Mouse (Mus musculus) midbrain, embryonic 12.5 days (tissue): ENCODE results near the gene D1Ertd622e. TPM values are rescaled to one million over a fixed set of nuclear protein-coding genes. Genes with fewer than 3 reads are reported as not detected.

ENCODE experiments used
- ATAC-seq: fragments of 200-750 bp; cut with Nextera tagmentation; 2 replicates; pipeline ENCODE4 v1.8.0; 2017; ENCODE audit warnings: low read depth, moderate TSS enrichment, moderate library complexity; ENCODE audit not compliant: low FRiP score
- H3K27ac ChIP-seq: fragments of 300-500 bp; sonication (generic); replicated peaks from 2 replicates; pipeline ENCODE4 v1.5.1; 2016; ENCODE audit warnings: mild to moderate bottlenecking
- H3K27me3 ChIP-seq: fragments of 300-500 bp; sonication (generic); 2 replicates; pipeline ENCODE4 v1.6.1; 2016; ENCODE audit warnings: mild to moderate bottlenecking
- H3K36me3 ChIP-seq: fragments of 300-500 bp; sonication (generic); 2 replicates; pipeline ENCODE4 v1.6.1; 2016
- H3K4me1 ChIP-seq: fragments of 300-500 bp; sonication (generic); 2 replicates; pipeline ENCODE4 v1.6.1; 2016
- H3K4me2 ChIP-seq: fragments of 300-500 bp; sonication (generic); replicated peaks from 2 replicates; pipeline ENCODE4 v1.6.1; 2016; ENCODE audit warnings: mild to moderate bottlenecking, moderate library complexity
- H3K4me3 ChIP-seq: fragments of 300-500 bp; sonication (generic); 2 replicates; pipeline ENCODE4 v1.5.1; 2016; ENCODE audit warnings: mild to moderate bottlenecking
- H3K9ac ChIP-seq: fragments of 300-500 bp; sonication (generic); replicated peaks from 2 replicates; pipeline ENCODE4 v1.6.1; 2016; ENCODE audit warnings: mild to moderate bottlenecking, moderate library complexity
- H3K9me3 ChIP-seq: fragments of 300-500 bp; sonication (generic); 2 replicates; pipeline ENCODE4 v1.6.1; 2016; ENCODE audit warnings: mild to moderate bottlenecking
- WGBS: fragments of 180-500 bp; shearing (Covaris S2); methylation state at CpG from one replicate; pipeline ENCODE4 v1.1.7; 2016; 5-methylcytosine and 5-hydroxymethylcytosine counted together
- polyA plus RNA-seq: library from polyadenylated mRNA; unstranded; fragments of >200 nt; fragmentation: Nextera tagmentation; extraction: Ambion mirVana; gene quantifications from 2 replicates; pipeline ENCODE4 v1.2.1, GENCODE M21; 2016

D1Ertd622e gene
- polyA plus RNA-seq, 1 experiment from 2014 or later: 34.3 TPM

DNA sequence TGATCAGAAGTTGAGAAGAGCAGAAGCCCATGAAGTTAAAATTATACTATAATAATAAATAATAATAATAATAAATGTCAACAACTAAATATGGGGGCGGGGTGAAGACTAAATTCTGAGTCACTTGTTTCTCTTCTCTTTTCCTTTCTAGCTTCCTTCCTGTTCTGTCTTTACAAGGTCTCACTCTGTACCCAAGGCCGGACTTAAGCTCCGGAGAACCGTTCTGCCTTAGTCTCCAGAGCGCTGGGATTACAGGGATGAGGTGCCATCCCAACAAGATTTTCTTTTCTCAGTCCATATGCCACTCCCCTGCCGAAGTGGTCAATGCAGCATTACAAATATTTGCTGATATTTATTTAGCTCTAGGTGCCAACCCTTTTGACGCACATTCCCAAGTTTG, 450 bp upstream of the D1Ertd622e start:
- Histone ChIP-seq H3K4me2 (peak overlapping the region; percentile 72), H3K4me1 (peaks cover 31% of the 10 kb centered on the region), H3K27me3 (no peaks in the 10 kb centered on the region), H3K27ac (peak overlapping the region; percentile 96), H3K36me3 (no peaks in the 10 kb centered on the region), H3K9me3 (no peaks in the 10 kb centered on the region), H3K9ac (peak overlapping the region; percentile 92), H3K4me3 (peak overlapping the region; percentile 91)
- 0 out of 2 replicates have a peak, but pooled peaks have one; percentile 5 for ATAC-seq
- WGBS: 17% methylated on average over 7 of the region's 7 CpGs

- Histone ChIP-seq H3K4me1 (peaks cover 44% of the 10 kb centered on the region), H3K27ac (peak overlapping the region; percentile 96), H3K27me3 (no peaks in the 10 kb centered on the region), H3K4me2 (peak overlapping the region; percentile 72), H3K9ac (peak overlapping the region; percentile 92), H3K36me3 (no peaks in the 10 kb centered on the region), H3K4me3 (peak overlapping the region; percentile 91), H3K9me3 (no peaks in the 10 kb centered on the region)
- WGBS: under 1% methylated on average over 91 of the region's 93 CpGs
- ATAC-seq: peak; percentile 54
Measured at GRCm38 (mm10) chr1:97660687-97661405, 1.0 kb downstream of the D1Ertd622e start.

DNA sequence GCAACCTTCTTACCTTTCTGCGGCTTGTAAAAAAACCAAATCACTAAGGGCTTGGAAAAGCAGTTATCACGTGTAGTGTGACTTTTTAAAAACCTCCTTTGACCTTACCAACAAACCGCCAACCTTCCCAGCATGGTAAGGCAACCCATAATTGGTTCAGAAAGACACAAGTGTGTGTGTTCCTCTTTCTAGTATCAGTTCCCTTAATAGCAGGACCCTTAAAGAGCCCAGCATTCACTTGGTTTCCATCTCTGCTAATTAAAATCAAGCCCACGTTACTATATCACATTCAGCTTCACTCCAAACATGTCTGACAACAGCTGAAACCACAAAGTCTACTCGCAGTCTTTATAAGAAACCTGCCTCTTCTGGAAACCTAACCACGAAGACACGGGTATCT, 2.5 kb downstream of the D1Ertd622e start:
- peak overlapping the region; percentile 72 for H3K4me2 ChIP-seq
- H3K9me3 ChIP-seq: no peaks in the 10 kb centered on the region
- 45% methylated on average over 7 of the region's 7 CpGs for WGBS
- no peak overlapping the region for H3K27ac ChIP-seq
- H3K4me1 ChIP-seq: peaks cover 58% of the 10 kb centered on the region
- no peak for ATAC-seq
- H3K9ac ChIP-seq: peak overlapping the region; percentile 92; the same call in 1 of the 2 replicates
- H3K36me3 ChIP-seq: no peaks in the 10 kb centered on the region
- H3K4me3 ChIP-seq: peak overlapping the region; percentile 91
- H3K27me3 ChIP-seq: no peaks in the 10 kb centered on the region

GRCm38 (mm10) chr1:97657786-97658185, 4.1 kb downstream of the D1Ertd622e start:
- H3K4me1 ChIP-seq: peaks cover 68% of the 10 kb centered on the region
- no peak overlapping the region for H3K9ac ChIP-seq
- no peak for ATAC-seq
- H3K27me3 ChIP-seq: no peaks in the 10 kb centered on the region
- 79% methylated on average over 2 of the region's 2 CpGs for WGBS
- no peak overlapping the region for H3K27ac ChIP-seq
- peaks cover 3% of the 10 kb centered on the region; the same call in 1 of the 2 replicates for H3K36me3 ChIP-seq
- peak overlapping the region; percentile 16; the same call in 1 of the 2 replicates for H3K4me2 ChIP-seq
- H3K9me3 ChIP-seq: no peaks in the 10 kb centered on the region
- H3K4me3 ChIP-seq: no peak overlapping the region

GRCm38 (mm10) chr1:97657201-97657600, 4.7 kb downstream of the D1Ertd622e start:
- no peaks in the 10 kb centered on the region for H3K27me3 ChIP-seq
- no peak overlapping the region for H3K4me3 ChIP-seq
- no peak overlapping the region for H3K9ac ChIP-seq
- peak overlapping the region; percentile 16; the same call in 1 of the 2 replicates for H3K4me2 ChIP-seq
- H3K27ac ChIP-seq: no peak overlapping the region
- peaks cover 67% of the 10 kb centered on the region for H3K4me1 ChIP-seq
- H3K36me3 ChIP-seq: peaks cover 4% of the 10 kb centered on the region; the same call in 1 of the 2 replicates
- ATAC-seq: no peak
- no peaks in the 10 kb centered on the region for H3K9me3 ChIP-seq
- WGBS: 85% methylated on average over 2 of the region's 2 CpGs

- Histone ChIP-seq H3K4me2 (no peak overlapping the region), H3K4me3 (no peak overlapping the region), H3K27me3 (no peaks in the 10 kb centered on the region), H3K9ac (no peak overlapping the region), H3K9me3 (no peaks in the 10 kb centered on the region), H3K36me3 (peaks cover 4% of the 10 kb centered on the region; the same call in 1 of the 2 replicates), H3K4me1 (peaks cover 61% of the 10 kb centered on the region), H3K27ac (no peak overlapping the region)
- WGBS: 79% methylated on average over 6 of the region's 6 CpGs
- ATAC-seq: no peak
Measured at GRCm38 (mm10) chr1:97654397-97654975, 7.4 kb downstream of the D1Ertd622e start.

- H3K4me1 ChIP-seq: peaks cover 28% of the 10 kb centered on the region
- no peaks in the 10 kb centered on the region for H3K27me3 ChIP-seq
- no peak overlapping the region for H3K4me2 ChIP-seq
- no peaks in the 10 kb centered on the region for H3K9me3 ChIP-seq
- no peak overlapping the region for H3K4me3 ChIP-seq
- WGBS: 86% methylated on average over 3 of the region's 3 CpGs
- H3K27ac ChIP-seq: no peak overlapping the region
- no peak for ATAC-seq
- H3K36me3 ChIP-seq: peaks cover 10% of the 10 kb centered on the region
- H3K9ac ChIP-seq: no peak overlapping the region
Measured at GRCm38 (mm10) chr1:97650553-97651123, 11.2 kb downstream of the D1Ertd622e start.

GRCm38 (mm10) chr1:97650072-97650471, 11.8 kb downstream of the D1Ertd622e start:
- H3K36me3 ChIP-seq: peaks cover 15% of the 10 kb centered on the region
- H3K4me2 ChIP-seq: no peak overlapping the region
- no peak overlapping the region for H3K27ac ChIP-seq
- H3K4me1 ChIP-seq: peaks cover 22% of the 10 kb centered on the region
- ATAC-seq: no peak
- WGBS: 72% methylated on average over 6 of the region's 6 CpGs
- no peak overlapping the region for H3K4me3 ChIP-seq
- H3K9ac ChIP-seq: no peak overlapping the region
- no peaks in the 10 kb centered on the region for H3K9me3 ChIP-seq
- H3K27me3 ChIP-seq: no peaks in the 10 kb centered on the region

DNA sequence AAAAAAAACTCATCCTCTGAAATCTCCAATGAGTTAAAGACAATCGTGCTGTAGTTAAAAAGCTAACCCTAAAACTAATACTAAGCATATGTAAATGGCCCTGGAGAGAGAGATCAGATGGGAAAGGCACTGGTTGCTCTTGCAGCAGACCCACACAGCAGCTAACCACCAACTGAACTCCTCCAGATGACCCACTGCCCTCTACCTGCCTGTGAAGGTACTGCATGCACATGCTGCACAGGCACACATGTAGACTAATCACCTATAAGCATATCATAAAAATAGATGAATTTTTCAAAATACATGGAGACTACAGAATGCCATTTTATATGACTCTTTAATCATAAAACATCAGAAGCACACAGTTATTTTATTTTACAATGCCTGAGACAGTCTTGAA, 14.8 kb downstream of the D1Ertd622e start:
- no peak overlapping the region for H3K27ac ChIP-seq
- H3K9me3 ChIP-seq: no peaks in the 10 kb centered on the region
- H3K9ac ChIP-seq: no peak overlapping the region
- 100% methylated on average over 1 of the region's 1 CpGs for WGBS
- no peaks in the 10 kb centered on the region for H3K27me3 ChIP-seq
- no peak overlapping the region for H3K4me2 ChIP-seq
- H3K4me3 ChIP-seq: no peak overlapping the region
- 0 out of 2 replicates have a peak, but pooled peaks cover 4% of the 10 kb centered on the region for H3K4me1 ChIP-seq
- no peak for ATAC-seq
- peaks cover 21% of the 10 kb centered on the region for H3K36me3 ChIP-seq

GRCm38 (mm10) chr1:97634104-97634503, 27.8 kb downstream of the D1Ertd622e start:
- WGBS: 93% methylated on average over 8 of the region's 8 CpGs
- Histone ChIP-seq H3K9ac (no peak overlapping the region), H3K36me3 (no peaks in the 10 kb centered on the region), H3K27me3 (no peaks in the 10 kb centered on the region), H3K9me3 (no peaks in the 10 kb centered on the region), H3K4me3 (no peak overlapping the region), H3K4me1 (peaks cover 10% of the 10 kb centered on the region), H3K27ac (no peak overlapping the region), H3K4me2 (no peak overlapping the region)
- ATAC-seq: no peak

GRCm38 (mm10) chr1:97632545-97633256, 29.2 kb downstream of the D1Ertd622e start:
- no peak for ATAC-seq

More at GRCm38 (mm10) chr1:97632545-97633256, 29.2 kb downstream of the D1Ertd622e start:
- H3K9ac ChIP-seq: no peak overlapping the region
- no peaks in the 10 kb centered on the region for H3K9me3 ChIP-seq
- H3K27me3 ChIP-seq: no peaks in the 10 kb centered on the region
- H3K4me2 ChIP-seq: no peak overlapping the region
- peaks cover 21% of the 10 kb centered on the region for H3K4me1 ChIP-seq
- H3K36me3 ChIP-seq: no peaks in the 10 kb centered on the region
- WGBS: 92% methylated on average over 11 of the region's 11 CpGs
- no peak overlapping the region for H3K4me3 ChIP-seq
- no peak overlapping the region for H3K27ac ChIP-seq
